Mouse (Mus musculus): Measurements from ENCODE around the gene Pex6.

DNA sequence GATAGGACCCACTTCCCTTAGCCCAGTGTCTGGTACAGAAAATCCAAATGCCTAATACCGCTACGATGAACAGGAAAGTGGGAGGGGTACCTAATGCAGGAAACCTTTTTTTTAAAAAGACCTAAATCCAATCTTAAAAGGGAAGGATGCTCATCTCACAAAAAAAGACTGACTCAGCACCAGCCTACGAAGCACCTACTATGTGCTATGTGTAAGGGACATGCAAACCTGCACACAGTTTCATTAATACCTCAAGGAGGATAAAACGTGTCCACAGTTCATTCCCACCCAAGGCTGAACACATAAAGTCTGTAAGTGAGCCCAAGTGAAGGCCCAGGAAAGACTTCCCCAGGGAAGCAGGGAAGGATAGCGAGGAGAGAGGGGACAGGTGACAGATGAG is 8.8 kb upstream of the Pex6 start:
- TF ChIP-seq CTCF (IDR thresholded peaks at IDR 0.05; ENCODE audit: control insufficient read depth, insufficient read depth, low read length) (no peak), POLR2A (IDR thresholded peaks at IDR 0.05; ENCODE audit: borderline replicate concordance, control insufficient read depth, low read depth, low read length) (no peak)

All from bone marrow, adult 2 months (tissue).